Mouse (Mus musculus): ENCODE results near the gene Mipep.

- no peak for TF ChIP-seq CTCF (IDR thresholded peaks at IDR 0.05; ENCODE audit: borderline replicate concordance, control insufficient read depth, extremely low read depth, insufficient read depth, low read length, poor library complexity)
- TF ChIP-seq POLR2A (IDR thresholded peaks at IDR 0.05; ENCODE audit: control insufficient read depth, extremely low read depth, insufficient read depth, low read length, poor library complexity) = no peak
Measured at GRCm38 (mm10) chr14:60926011-60926410, 141.6 kb downstream of the Mipep start.
